Mouse (Mus musculus): ENCODE data around the gene Olfr221. TPM values are rescaled to one million over a fixed set of nuclear protein-coding genes. Genes with fewer than 3 reads are reported as not detected.

The Olfr221 gene
- polyA plus RNA-seq, 1 experiment = not detected

DNA sequence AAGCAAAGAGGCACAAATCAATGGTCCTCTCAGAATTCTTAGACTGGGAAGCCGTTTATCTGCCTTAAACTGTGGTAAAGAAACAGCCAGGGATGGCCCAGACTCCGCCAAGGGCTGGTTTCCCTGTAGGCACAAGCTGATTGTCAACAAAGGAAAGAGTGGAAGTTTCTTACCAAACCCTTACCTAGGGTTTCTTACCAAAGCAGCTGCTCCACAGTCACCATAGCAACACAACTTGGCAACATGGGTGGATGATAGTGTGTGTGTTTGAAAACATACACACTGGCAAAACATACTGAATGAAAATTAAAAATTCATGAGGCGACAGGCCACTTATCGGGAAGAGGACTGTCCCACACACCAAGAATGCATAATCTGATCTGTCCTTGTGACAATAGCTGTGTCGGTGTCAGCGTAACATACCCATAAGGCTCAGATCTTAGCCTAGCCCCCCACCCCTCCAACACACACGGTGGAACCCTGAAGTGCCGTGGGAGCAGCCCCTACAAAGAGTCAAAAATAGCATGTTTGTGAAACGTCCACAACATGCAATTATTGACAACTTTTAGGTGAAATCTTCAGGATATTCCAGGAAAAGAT lies 3.8 kb upstream of the Olfr221 start:
- Histone ChIP-seq H3K4me3 (ENCODE audit: extremely low read depth, insufficient read depth, insufficient read length) (no peak overlapping the region), H3K4me1 (ENCODE audit: control insufficient read depth, insufficient read depth, insufficient read length) (no peaks in the 10 kb centered on the region), H3K27ac (ENCODE audit: insufficient read depth, low read length) (no peak overlapping the region), H3K36me3 (ENCODE audit: control insufficient read depth, insufficient read depth, low read length) (no peaks in the 10 kb centered on the region), H3K27me3 (ENCODE audit: control insufficient read depth, insufficient read depth, low read length) (no peaks in the 10 kb centered on the region)
- no peak for TF ChIP-seq CTCF (IDR thresholded peaks at IDR 0.05; ENCODE audit: extremely low read depth, insufficient read depth, insufficient read length, insufficient replicate concordance)
- no peak for TF ChIP-seq POLR2A (IDR thresholded peaks at IDR 0.05; ENCODE audit: low read depth, low read length)
- WGBS = 89% methylated on average over 9 of the region's 9 CpGs
- DNase-seq (ENCODE audit: low read depth in 1 of 2, low spot score in 2 of 2) = no peak

DNA sequence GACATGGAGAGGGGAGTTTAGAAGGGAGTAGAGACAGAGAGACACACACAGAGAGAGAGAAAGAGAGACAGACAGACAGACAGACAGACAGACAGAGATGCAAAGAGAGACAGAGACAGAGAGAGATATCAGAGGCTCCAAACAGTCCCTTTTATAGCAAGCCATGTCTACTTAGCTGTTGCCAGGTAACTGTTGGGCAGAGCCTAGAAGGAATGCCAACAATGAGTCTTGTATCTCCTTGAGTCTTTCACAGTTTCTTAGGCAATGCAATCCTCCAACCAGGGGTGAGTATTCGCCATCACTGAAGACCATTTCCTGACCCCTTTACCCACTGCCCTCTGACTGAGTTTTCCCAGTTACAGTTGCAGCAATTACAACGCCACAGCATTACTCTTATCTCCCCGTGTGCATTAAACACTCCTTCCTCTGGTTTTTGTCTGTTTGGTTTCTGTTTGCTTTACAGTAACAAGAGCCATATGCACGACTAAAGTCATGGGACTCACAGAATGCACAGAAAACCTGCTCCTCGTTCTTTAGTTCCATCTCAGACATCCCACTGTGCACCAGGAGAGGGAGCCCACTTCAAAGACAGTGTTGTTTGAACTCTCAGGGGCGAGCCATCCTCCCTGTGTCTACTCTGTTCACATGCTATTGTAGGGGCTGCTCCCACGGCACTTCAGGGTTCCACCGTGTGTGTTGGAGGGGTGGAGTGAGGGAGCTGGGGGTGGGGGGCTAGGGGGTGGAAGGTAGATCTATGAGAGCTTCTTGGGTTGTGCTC lies 2.8 kb upstream of the Olfr221 start:
- Histone ChIP-seq H3K4me1 (ENCODE audit: control insufficient read depth, insufficient read depth, insufficient read length) (no peaks in the 10 kb centered on the region), H3K36me3 (ENCODE audit: control insufficient read depth, insufficient read depth, low read length) (no peaks in the 10 kb centered on the region), H3K4me3 (ENCODE audit: extremely low read depth, insufficient read depth, insufficient read length) (no peak overlapping the region), H3K27ac (ENCODE audit: insufficient read depth, low read length) (no peak overlapping the region), H3K27me3 (ENCODE audit: control insufficient read depth, insufficient read depth, low read length) (no peaks in the 10 kb centered on the region)
- TF ChIP-seq POLR2A (IDR thresholded peaks at IDR 0.05; ENCODE audit: low read depth, low read length) (no peak), CTCF (IDR thresholded peaks at IDR 0.05; ENCODE audit: extremely low read depth, insufficient read depth, insufficient read length, insufficient replicate concordance) (no peak)
- 10% methylated on average over 8 of the region's 8 CpGs for WGBS
- no peak for DNase-seq (ENCODE audit: low read depth in 1 of 2, low spot score in 2 of 2)

DNA sequence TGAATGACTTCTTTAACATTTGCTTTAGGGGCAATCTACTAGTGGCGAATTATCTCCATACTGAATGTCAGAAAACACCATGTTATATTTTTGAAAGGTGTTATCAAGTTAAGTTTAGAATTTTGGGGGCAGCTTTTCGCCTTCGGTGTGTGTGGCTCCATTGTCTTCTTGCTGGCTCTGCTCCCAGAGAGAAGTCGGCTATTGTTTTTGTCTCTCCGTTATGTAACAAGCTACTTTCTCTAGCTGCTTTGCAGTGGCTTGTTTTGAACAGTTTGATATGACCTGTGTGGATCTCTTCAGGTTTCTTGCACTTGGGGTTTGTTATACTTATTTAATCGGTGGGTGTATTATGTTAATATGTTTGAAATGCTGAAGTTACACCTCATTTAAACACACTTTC lies 1.2 kb upstream of the Olfr221 start:
- Histone ChIP-seq H3K27me3 (ENCODE audit: control insufficient read depth, insufficient read depth, low read length) (no peaks in the 10 kb centered on the region), H3K4me1 (ENCODE audit: control insufficient read depth, insufficient read depth, insufficient read length) (no peaks in the 10 kb centered on the region), H3K4me3 (ENCODE audit: extremely low read depth, insufficient read depth, insufficient read length) (no peak overlapping the region), H3K36me3 (ENCODE audit: control insufficient read depth, insufficient read depth, low read length) (no peaks in the 10 kb centered on the region), H3K27ac (ENCODE audit: insufficient read depth, low read length) (no peak overlapping the region)
- no peak for DNase-seq (ENCODE audit: low read depth in 1 of 2, low spot score in 2 of 2)
- TF ChIP-seq CTCF (IDR thresholded peaks at IDR 0.05; ENCODE audit: extremely low read depth, insufficient read depth, insufficient read length, insufficient replicate concordance) (no peak), POLR2A (IDR thresholded peaks at IDR 0.05; ENCODE audit: low read depth, low read length) (no peak)
- 77% methylated on average over 6 of the region's 6 CpGs for WGBS

DNA sequence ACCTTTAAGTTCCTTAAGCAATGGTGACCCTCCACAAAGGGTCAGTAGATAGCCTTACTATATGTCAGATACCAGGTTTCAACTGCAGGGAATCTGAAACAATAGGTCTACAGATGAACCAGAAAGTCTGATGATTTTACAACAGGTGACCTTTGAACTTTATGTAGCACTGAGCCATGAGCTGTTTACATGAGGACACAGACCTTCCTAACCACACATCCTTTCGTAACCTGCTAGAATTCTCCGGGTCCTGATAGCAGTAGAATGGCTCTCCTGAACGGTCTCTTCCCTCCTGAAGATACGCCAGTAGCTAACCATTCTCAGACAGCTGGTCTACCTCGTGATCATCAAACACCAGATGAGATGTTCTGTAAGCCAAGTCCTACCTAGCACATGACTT lies 2.9 kb downstream of the Olfr221 start:
- Histone ChIP-seq H3K4me1 (ENCODE audit: control insufficient read depth, insufficient read depth, insufficient read length) (no peaks in the 10 kb centered on the region), H3K36me3 (ENCODE audit: control insufficient read depth, insufficient read depth, low read length) (no peaks in the 10 kb centered on the region), H3K4me3 (ENCODE audit: extremely low read depth, insufficient read depth, insufficient read length) (no peak overlapping the region), H3K27ac (ENCODE audit: insufficient read depth, low read length) (no peak overlapping the region), H3K27me3 (ENCODE audit: control insufficient read depth, insufficient read depth, low read length) (no peaks in the 10 kb centered on the region)
- TF ChIP-seq CTCF (IDR thresholded peaks at IDR 0.05; ENCODE audit: extremely low read depth, insufficient read depth, insufficient read length, insufficient replicate concordance) (no peak), POLR2A (IDR thresholded peaks at IDR 0.05; ENCODE audit: low read depth, low read length) (no peak)
- DNase-seq (ENCODE audit: low read depth in 1 of 2, low spot score in 2 of 2) = no peak
- 83% methylated on average over 5 of the region's 5 CpGs for WGBS

DNA sequence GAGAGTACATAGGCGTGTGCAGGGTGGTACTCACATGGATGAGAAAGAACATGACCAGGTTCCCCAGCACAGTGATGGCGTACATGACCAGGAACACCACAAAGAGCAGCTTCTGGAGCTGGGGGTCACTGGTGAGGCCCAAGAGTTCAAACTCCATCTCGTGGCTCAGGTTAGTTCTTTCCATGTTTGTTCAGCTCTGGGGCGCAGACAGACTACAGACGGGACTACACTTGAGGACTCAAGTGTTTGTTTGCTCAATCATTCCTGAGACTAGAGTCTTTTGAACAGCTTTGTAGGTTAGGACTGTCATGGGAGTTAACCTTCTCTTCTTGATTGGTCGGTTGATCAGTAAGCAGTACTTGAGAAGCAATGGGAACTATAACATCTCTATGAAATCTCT lies 6.3 kb downstream of the Olfr221 start:
- H3K27ac ChIP-seq (ENCODE audit: insufficient read depth, low read length) = no peak overlapping the region
- 95% methylated on average over 6 of the region's 6 CpGs for WGBS
- no peaks in the 10 kb centered on the region for H3K36me3 ChIP-seq (ENCODE audit: control insufficient read depth, insufficient read depth, low read length)
- no peaks in the 10 kb centered on the region for H3K27me3 ChIP-seq (ENCODE audit: control insufficient read depth, insufficient read depth, low read length)
- no peaks in the 10 kb centered on the region for H3K4me1 ChIP-seq (ENCODE audit: control insufficient read depth, insufficient read depth, insufficient read length)
- no peak for DNase-seq (ENCODE audit: low read depth in 1 of 2, low spot score in 2 of 2)
- H3K4me3 ChIP-seq (ENCODE audit: extremely low read depth, insufficient read depth, insufficient read length) = no peak overlapping the region
- no peak for TF ChIP-seq CTCF (IDR thresholded peaks at IDR 0.05; ENCODE audit: extremely low read depth, insufficient read depth, insufficient read length, insufficient replicate concordance)
- TF ChIP-seq POLR2A (IDR thresholded peaks at IDR 0.05; ENCODE audit: low read depth, low read length) = no peak

DNA sequence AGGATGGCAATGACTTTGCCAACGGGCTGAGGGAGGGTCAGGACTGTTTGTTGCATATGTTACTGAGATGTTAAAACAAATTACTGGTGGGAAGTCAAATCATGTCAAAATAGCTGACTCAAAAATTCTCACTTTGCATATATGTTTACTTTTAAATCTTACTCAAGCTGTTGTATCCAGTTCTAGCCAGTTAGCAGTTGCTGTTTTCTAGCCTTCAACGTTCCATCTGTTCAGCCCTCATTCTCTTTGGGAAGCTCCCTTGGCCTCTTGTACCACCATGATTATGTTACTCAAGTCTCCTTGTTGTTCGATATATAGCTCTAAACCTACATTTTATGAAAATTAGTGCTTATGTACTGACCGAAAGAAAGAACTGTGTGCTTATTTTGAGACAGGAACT lies 15.9 kb downstream of the Olfr221 start:
- no peak for DNase-seq (ENCODE audit: low read depth in 1 of 2, low spot score in 2 of 2)
- H3K4me1 ChIP-seq (ENCODE audit: control insufficient read depth, insufficient read depth, insufficient read length) = peaks cover 8% of the 10 kb centered on the region; the same call in 1 of the 2 replicates
- no peak overlapping the region for H3K27ac ChIP-seq (ENCODE audit: insufficient read depth, low read length)
- WGBS = 86% methylated on average over 4 of the region's 4 CpGs
- TF ChIP-seq POLR2A (IDR thresholded peaks at IDR 0.05; ENCODE audit: low read depth, low read length) (no peak), CTCF (IDR thresholded peaks at IDR 0.05; ENCODE audit: extremely low read depth, insufficient read depth, insufficient read length, insufficient replicate concordance) (no peak)
- H3K36me3 ChIP-seq (ENCODE audit: control insufficient read depth, insufficient read depth, low read length) = no peaks in the 10 kb centered on the region
- H3K27me3 ChIP-seq (ENCODE audit: control insufficient read depth, insufficient read depth, low read length) = no peaks in the 10 kb centered on the region
- H3K4me3 ChIP-seq (ENCODE audit: extremely low read depth, insufficient read depth, insufficient read length) = no peak overlapping the region

DNA sequence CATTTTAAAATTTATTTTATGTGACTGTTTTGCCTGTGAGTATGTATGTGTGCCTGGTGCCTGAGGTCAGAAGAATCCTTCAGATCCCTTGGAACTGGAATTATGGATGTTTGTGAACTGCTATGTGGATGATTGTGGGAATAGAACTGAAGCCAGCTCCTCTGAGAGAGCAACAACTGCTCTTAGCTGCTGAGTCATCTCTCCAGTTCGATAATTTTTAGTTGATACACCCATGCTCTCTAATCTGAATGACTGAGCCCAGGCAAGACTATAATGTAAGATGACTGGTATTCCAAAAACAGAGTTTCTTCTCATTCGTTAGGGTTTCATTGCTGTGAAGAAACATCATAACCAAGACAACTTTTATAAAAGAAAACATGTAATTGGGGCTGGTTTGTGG lies 18.1 kb downstream of the Olfr221 start:
- H3K27ac ChIP-seq (ENCODE audit: insufficient read depth, low read length) = no peak overlapping the region
- 79% methylated on average over 2 of the region's 2 CpGs for WGBS
- no peaks in the 10 kb centered on the region for H3K36me3 ChIP-seq (ENCODE audit: control insufficient read depth, insufficient read depth, low read length)
- H3K4me3 ChIP-seq (ENCODE audit: extremely low read depth, insufficient read depth, insufficient read length) = no peak overlapping the region
- TF ChIP-seq POLR2A (IDR thresholded peaks at IDR 0.05; ENCODE audit: low read depth, low read length) (no peak), CTCF (IDR thresholded peaks at IDR 0.05; ENCODE audit: extremely low read depth, insufficient read depth, insufficient read length, insufficient replicate concordance) (no peak)
- DNase-seq (ENCODE audit: low read depth in 1 of 2, low spot score in 2 of 2) = no peak
- peaks cover 9% of the 10 kb centered on the region; the same call in 1 of the 2 replicates for H3K4me1 ChIP-seq (ENCODE audit: control insufficient read depth, insufficient read depth, insufficient read length)
- H3K27me3 ChIP-seq (ENCODE audit: control insufficient read depth, insufficient read depth, low read length) = no peaks in the 10 kb centered on the region

Measured in spleen, adult 2 months (tissue).